Mouse (Mus musculus): ENCODE data around the gene Trappc3l.

DNA sequence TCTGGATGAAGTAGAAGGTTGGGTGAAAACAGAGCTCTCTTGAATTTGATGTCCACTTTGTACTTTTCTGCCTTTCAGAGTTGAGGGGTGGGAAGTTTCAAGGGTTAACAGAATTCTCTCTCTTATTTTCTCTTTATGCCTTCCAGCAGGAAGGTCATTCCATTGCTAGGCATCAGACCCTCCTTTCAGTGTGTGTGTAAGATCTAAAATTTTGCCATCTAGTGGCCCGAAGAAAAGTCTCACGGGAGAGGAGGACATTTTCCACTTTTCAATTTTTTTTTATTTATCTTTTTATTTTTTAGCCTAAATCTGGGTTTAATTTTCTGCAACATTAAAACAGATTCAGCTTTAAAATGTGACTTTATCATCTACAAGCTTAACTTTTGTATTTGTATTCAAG lies 34.3 kb downstream of the Trappc3l start:
- TF ChIP-seq POLR2A (IDR thresholded peaks at IDR 0.05; ENCODE audit: control insufficient read depth, extremely low read depth, insufficient read depth, low read length, poor library complexity) (no peak), CTCF (IDR thresholded peaks at IDR 0.05; ENCODE audit: borderline replicate concordance, control insufficient read depth, extremely low read depth, insufficient read depth, low read length, poor library complexity) (no peak)
